Mouse (Mus musculus): Measurements from ENCODE around the gene Vtn. TPM values are rescaled to one million over a fixed set of nuclear protein-coding genes. Genes with fewer than 3 reads are reported as not detected.
"Not testable (repeated sequence)": the region's sequence is repeated elsewhere in the genome, so short reads cannot be mapped to it uniquely, and the experiment has no call there.

Gene Vtn
- polyA plus RNA-seq, 1 experiment from 2014 or later: 5.2 TPM

DNA sequence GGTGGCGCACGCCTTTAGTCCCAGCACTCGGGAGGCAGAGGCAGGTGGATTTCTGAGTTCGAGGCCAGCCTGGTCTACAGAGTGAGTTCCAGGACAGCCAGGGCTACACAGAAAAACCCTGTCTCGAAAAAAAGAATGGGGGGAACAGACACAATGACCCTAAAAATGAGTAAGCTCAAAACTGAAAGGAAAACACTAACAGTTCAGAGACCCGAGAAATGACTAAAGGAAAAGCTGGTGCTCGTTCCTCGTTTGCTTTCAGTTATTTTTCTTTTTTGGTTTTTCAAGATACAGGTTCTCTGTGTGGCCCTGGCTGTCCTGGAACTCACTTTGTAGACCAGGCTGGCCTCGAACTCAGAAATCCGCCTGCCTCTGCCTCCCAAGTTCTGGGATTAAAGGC lies 32.6 kb downstream of the Vtn start:
- DNase-seq (ENCODE audit: low spot score): not testable (repeated sequence)

DNA sequence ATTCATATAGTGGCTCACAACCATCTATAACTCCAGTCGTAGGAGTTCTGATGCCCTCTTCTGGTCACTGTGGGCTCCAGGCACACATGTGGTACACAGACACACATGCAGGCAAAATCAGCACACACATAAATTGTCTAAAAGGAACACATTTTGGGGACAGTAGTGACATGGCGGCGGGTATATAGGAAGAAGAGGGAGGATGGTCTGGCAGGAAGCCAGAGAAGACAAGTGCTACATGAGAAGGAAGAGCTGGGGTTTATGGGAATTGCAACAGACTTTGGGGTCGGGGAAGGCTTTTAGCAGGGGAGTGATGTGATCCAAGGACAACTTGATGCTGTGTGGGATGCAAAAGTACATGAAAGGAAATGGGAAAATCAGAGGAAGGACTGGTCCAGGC lies 35.6 kb downstream of the Vtn start:
- DNase-seq (ENCODE audit: low spot score): no peak

DNA sequence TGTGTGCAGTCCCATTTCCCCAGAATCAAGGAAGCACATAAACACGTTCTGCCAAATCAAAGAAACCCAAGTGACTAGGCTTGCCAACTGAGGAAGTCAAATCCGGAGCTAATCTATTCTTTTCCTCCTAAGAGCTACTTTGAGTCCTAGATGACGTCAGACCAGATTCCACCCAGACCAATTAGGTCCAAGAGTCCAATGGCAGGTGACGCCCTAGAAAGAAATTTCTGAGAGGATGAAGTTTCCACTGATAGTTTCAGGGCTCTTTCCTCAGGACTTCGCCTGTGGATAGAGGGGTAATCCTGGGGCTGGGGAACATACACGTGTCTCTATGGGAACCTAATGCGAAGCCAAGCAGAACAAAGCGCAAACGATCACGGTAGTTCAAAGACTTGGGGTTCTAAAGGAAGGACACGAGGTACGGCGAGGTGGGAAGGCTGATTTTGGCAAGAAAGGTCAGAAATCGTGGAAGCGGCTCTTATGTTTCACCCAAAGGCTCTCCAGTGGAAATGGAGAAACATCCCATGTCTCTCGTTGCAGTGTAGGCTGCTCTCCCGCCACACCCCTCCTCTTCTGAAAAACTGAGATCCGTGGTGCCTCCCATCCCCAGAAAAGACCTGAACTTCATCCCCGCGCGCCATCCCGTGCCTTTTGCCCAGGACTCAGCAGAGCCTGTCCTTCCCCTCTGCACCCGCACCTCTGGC lies 36.6 kb downstream of the Vtn start:
- DNase-seq (ENCODE audit: low spot score): peak; percentile 19

DNA sequence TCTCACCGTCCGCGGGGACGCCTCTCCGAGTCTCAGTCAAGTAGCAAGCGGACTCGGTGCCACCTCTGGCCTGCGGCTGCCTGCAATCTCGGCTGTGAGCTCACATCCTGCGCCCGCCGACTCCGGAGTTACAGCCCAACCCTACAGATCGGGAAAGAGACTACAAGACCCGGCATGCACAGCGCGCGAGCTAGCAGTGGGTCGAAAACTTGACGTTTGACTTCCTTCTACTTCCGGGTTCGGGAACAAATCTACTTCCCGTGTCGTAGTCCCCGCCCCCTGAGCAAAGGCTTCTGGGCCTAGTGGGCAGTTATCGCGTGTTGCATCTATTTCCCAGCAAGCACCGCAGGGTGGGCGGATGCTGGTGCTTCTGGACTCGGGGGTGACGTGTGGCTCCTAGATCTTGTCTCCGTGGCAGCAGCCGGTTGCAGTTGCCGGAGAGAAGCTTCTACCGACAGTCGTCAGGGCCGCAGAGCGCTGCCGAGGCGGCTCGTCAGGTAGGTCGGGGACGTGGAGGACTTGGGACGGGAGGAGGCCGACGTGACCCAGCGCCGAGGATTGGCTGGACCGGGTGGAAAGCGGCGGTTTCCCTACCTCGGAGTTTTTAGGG lies 37.3 kb downstream of the Vtn start, which contains the start of the genes Tnfaip1 and Ift20:
Tnfaip1 (minus strand) TSS at position 253 of the 610 bp plus-strand sequence.
Ift20 (plus strand) TSS at position 282 of the 610 bp plus-strand sequence.
- DNase-seq (ENCODE audit: low spot score): peak; percentile 100

DNA sequence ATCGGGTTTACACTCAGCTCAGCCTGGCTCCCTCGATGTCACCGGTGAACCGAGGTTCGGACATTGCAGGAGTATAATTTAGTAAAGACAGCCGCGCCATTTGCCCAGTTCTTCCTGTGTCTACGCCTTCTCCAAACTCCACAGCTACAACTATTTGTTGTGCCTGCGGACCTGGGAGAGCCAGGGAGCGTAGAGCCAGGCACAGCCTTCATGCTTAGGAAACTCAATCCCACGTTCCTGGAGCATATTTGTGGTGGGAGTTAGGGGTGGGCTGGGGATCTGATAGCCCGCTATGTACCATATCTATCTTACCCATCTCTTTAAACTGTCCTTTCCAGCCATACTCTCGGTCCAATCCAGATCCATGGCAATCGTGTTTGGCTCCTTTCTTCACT lies 37.8 kb downstream of the Vtn start:
- DNase-seq (ENCODE audit: low spot score): no peak

- no peak for DNase-seq (ENCODE audit: low spot score)
These were observed 41.5 kb downstream of the Vtn start for GRCm38 (mm10) chr11:78540358-78540757.

- no peak for DNase-seq (ENCODE audit: low spot score)
These were observed 45.7 kb downstream of the Vtn start for GRCm38 (mm10) chr11:78544449-78545111.

DNA sequence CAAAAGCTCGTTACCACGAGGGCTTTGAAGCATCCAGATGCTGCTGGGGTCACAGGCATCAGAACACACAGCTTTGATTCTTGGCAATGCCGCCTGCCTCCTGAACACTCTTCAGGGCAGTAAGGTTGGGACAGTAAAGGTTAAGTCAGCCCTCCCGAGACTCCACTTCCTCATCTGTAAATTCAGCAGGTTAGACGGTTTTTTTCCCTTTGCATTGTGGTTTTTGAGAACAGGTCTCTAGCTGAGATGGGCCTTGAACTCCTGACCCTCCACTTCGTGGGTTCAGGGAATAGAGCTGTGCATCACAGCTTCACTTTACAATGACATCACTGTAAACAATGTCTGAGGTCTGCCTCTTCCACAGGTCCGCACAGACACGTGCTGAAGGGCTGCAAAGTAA lies 46.3 kb downstream of the Vtn start:
- DNase-seq (ENCODE audit: low spot score): no peak

- no peak for DNase-seq (ENCODE audit: low spot score)
These were observed 49.0 kb downstream of the Vtn start for GRCm38 (mm10) chr11:78547718-78548460.

DNA sequence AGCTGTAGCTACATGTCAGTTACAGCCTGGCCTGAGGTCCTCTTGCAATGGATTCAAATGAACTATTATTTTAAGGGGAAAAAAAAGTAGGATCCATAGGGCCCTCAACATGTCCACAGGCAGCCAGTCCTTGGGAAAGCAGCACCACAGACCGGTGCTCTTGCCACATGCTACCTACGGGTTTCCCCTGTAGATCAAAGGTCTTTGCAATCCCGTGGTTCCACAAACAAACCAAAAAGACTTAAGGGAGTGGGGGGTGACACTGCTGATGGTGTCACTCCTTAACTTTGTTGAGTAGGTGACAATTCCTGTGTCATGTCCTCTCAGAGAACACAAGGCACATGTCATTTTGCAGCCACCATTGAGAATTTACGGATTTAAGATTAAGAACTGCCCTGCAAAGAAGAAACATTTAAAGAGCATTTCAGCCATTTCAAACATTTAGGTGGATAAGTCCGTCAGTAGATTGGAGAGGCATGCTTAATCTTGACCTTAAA lies 50.6 kb downstream of the Vtn start:
- DNase-seq (ENCODE audit: low spot score): no peak

DNA sequence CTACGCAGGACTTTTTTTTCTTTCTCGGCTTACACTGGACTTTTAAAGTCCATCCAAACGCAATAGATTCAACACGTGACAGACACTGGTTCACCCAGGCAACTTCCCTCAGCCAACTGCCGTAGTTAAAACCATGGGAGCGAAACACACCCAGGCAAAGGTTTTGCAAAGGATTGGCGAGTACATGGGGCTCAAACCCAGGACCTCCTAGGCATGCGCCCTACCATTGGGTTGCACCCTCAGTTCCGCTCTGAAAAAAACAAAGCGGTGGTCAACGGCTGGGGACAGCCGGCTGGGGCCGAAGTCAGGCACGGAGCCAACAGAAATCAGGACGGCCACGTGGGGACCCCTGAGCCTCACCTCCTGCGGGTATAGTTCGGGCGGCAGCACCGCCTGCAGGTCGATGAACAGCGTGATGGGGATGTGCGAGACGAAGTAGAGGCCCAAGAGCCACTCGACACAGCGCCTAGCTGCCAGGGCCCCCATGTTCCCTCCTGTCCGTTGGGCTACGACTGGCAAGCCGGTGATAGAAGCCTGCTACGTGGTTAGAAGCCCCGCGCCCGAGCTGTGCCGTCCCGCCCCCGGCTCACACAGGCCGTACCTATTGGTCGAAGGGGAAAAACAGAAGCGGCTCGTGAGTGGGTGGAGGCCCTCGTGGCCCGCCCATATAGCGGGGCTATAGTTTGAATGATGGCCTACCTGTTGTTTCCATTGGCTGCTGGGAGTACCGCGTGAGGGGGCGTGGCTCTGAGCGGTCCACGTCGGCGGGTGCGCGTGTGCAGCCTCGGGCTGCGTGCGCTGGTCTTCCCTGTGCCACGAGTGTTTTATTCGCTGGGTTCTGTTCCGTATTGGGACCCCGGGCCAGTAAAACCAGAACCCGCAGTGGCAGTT lies 51.5 kb downstream of the Vtn start, which contains the start of gene Tmem97:
Tmem97 (minus strand) TSS at position 610 of the 891 bp plus-strand sequence.
- peak; percentile 97 for DNase-seq (ENCODE audit: low spot score)

- no peak for DNase-seq (ENCODE audit: low spot score)
These were observed 52.1 kb downstream of the Vtn start for GRCm38 (mm10) chr11:78551059-78551398.

Other genes with a start within 250 kb of the Vtn start
- 88.6 and 107 TPM in 2 replicates for gene 2610507B11Rik, start 237.3 kb upstream of the Vtn start, polyA plus RNA-seq (2015; fragmentation: Nextera tagmentation; extraction: Ambion mirVana)
- gene BC030499, start 208.2 kb upstream of the Vtn start, polyA plus RNA-seq (2015; fragmentation: Nextera tagmentation; extraction: Ambion mirVana): 0.21 and 0.29 TPM in 2 replicates
- gene Spag5, start 197.6 kb upstream of the Vtn start, polyA plus RNA-seq (2015; fragmentation: Nextera tagmentation; extraction: Ambion mirVana): 28.0 and 31.5 TPM in 2 replicates
- gene Aldoc, start 176.1 kb upstream of the Vtn start, polyA plus RNA-seq (2015; fragmentation: Nextera tagmentation; extraction: Ambion mirVana): 2.3 TPM in 2 replicates
- 43.9 and 47.9 TPM in 2 replicates for gene Pigs, start 170.7 kb upstream of the Vtn start, polyA plus RNA-seq (2015; fragmentation: Nextera tagmentation; extraction: Ambion mirVana)
- 36.8 and 39.5 TPM in 2 replicates for gene Unc119, start 155.6 kb upstream of the Vtn start, polyA plus RNA-seq (2015; fragmentation: Nextera tagmentation; extraction: Ambion mirVana)
- gene Foxn1, start 112.5 kb upstream of the Vtn start, polyA plus RNA-seq (2015; fragmentation: Nextera tagmentation; extraction: Ambion mirVana): 22.4 and 33.0 TPM in 2 replicates
- gene Slc13a2, start 76.9 kb upstream of the Vtn start, polyA plus RNA-seq (2015; fragmentation: Nextera tagmentation; extraction: Ambion mirVana): 0.43 and 0.76 TPM in 2 replicates
- 6.8 and 8.3 TPM in 2 replicates for gene Slc46a1, start 33.4 kb upstream of the Vtn start, polyA plus RNA-seq (2015; fragmentation: Nextera tagmentation; extraction: Ambion mirVana)
- 0.17 and 0.31 TPM in 2 replicates for gene Sarm1, start 1.3 kb upstream of the Vtn start, polyA plus RNA-seq (2015; fragmentation: Nextera tagmentation; extraction: Ambion mirVana)
- gene Sebox, start 4.4 kb downstream of the Vtn start, polyA plus RNA-seq (2015; fragmentation: Nextera tagmentation; extraction: Ambion mirVana): 0.17 TPM in 1 of 2 replicates, not detected in the other
- 53.6 and 54.2 TPM in 2 replicates for gene Tmem199, start 13.1 kb downstream of the Vtn start, polyA plus RNA-seq (2015; fragmentation: Nextera tagmentation; extraction: Ambion mirVana)
- gene Poldip2, start 13.1 kb downstream of the Vtn start, polyA plus RNA-seq (2015; fragmentation: Nextera tagmentation; extraction: Ambion mirVana): 90.1 and 95.8 TPM in 2 replicates
- 17.9 and 18.3 TPM in 2 replicates for gene Tnfaip1, start 37.2 kb downstream of the Vtn start, polyA plus RNA-seq (2015; fragmentation: Nextera tagmentation; extraction: Ambion mirVana)
- gene Ift20, start 37.3 kb downstream of the Vtn start, polyA plus RNA-seq (2015; fragmentation: Nextera tagmentation; extraction: Ambion mirVana): 151 and 161 TPM in 2 replicates
- gene Tmem97, start 51.7 kb downstream of the Vtn start, polyA plus RNA-seq (2015; fragmentation: Nextera tagmentation; extraction: Ambion mirVana): 59.1 and 68.2 TPM in 2 replicates
- 21.3 and 23.3 TPM in 2 replicates for gene Nlk, start 198.3 kb downstream of the Vtn start, polyA plus RNA-seq (2015; fragmentation: Nextera tagmentation; extraction: Ambion mirVana)

Measured in thymus, postnatal 0 days (tissue).